Mouse (Mus musculus) frontal cortex, postnatal 14 days (tissue): ENCODE data around the gene Psmb9.

ENCODE experiments used
- DNase-seq, 2 experiments: peaks; one replicate each; pipeline ENCODE4 v3.0.0; 2022; ENCODE audit warnings: low spot score in 2 of 2

Psmb9 gene

GRCm38 (mm10) chr17:34138655-34139054, 48.9 kb downstream of the Psmb9 start:
- no peak for DNase-seq

DNA sequence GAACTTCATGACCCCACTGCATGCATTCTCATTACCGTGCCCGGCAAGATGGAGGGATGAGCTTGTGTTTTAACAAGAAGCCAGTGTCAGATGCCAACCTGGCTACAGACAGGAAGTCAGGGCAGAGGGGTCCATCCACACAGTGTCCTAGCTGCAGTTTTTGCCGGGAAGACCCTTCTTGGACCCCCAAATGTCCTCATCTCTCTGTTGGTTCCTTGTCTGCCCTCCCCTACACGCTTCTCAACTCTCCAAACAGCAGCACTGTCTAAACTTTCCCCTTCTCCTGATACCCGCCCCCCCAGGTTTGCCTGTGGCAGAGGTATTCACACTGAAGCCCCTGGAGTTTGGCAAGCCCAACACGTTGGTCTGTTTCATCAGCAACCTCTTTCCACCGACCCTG, 50.0 kb downstream of the Psmb9 start:
- DNase-seq = no peak

GRCm38 (mm10) chr17:34135297-34136224, 52.0 kb downstream of the Psmb9 start:
- peak; percentile 96 to 97 for DNase-seq

DNA sequence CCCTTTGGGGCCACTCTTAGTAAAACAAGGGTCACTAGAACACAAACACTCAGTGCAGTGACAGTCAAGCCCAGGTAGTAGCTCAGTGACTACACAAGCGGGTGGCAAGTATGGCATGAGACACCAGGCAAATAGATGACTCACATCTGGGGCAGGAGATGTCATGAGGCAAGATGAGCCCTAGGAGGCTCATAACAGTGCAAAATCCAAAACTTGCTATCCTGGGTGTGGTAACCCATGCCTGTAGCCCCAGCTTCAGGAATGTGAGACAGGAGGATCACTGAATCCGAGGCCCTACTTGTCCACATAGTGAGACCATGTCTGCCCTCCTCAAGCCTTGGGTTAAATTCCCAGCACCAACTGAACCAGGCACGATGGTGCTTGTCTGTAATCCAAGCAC, 53.1 kb downstream of the Psmb9 start:
- DNase-seq = no peak

DNA sequence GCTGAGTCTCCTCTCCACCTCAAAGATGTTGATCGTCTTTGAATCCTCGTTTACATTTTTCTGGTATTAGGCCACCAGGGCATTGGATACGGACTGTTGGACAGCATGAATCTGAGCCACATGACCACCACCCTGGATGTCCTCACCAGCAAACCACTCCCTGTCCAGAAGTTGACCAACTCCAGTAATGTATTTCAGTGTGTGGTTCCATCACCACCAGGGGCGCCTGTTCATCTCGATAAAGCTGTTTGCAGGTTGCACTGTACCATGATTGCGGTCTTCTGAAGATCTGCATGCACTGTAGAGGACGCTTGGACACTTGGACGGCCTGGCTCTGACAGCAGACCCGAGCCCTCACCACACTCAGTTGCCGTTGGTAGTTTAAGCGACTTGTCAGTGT, 54.3 kb downstream of the Psmb9 start:
- DNase-seq = no peak
